In genomic region chr4:41165693-41166475, GRCm38 (mm10) we compare ENCODE assay signal across 8 mouse cellular contexts. TPM values are rescaled to one million over a fixed set of nuclear protein-coding genes. Genes with fewer than 3 reads are reported as not detected.
DNase-seq lines count a peak whose midpoint lies in the region; ATAC-seq and TF ChIP-seq lines count a peak whose summit lies in the region.

No protein-coding gene starts in this region.

- peak; percentile 2 for TF ChIP-seq CTCF in C2C12 (IDR thresholded peaks at IDR 0.05; ENCODE audit: control insufficient read depth, insufficient read depth, insufficient read length)
- peak; percentile 64; the same call in 1 of the 2 replicates for TF ChIP-seq CTCF in brain, embryonic 14.5 days (IDR thresholded peaks at IDR 0.05; ENCODE audit: borderline replicate concordance, extremely low read depth, insufficient read depth, insufficient read length)
- TF ChIP-seq CTCF in heart, postnatal 0 days (IDR thresholded peaks at IDR 0.05; ENCODE audit: low read depth) = peak; percentile 67

- 0 out of 2 replicates have a peak, but pooled peaks have one; percentile 53 for ATAC-seq in erythroblast, adult 5-6 weeks (replicated peaks; ENCODE audit: low FRiP score, poor library complexity, severe bottlenecking)
- no peak for ATAC-seq in heart, postnatal 0 days (ENCODE audit: insufficient read depth, low read depth)
- peak; percentile 66 for ATAC-seq in liver, embryonic 13.5 days (ENCODE audit: low read depth)
- no peak for ATAC-seq in neural tube, embryonic 12.5 days (ENCODE audit: low FRiP score, low read depth)

- no peak overlapping the region for H3K4me2 ChIP-seq in heart, postnatal 0 days (ENCODE audit: low read depth, low read length)
- H3K4me2 ChIP-seq in liver, embryonic 13.5 days = peak overlapping the region; percentile 35
- no peak overlapping the region for H3K4me2 ChIP-seq in neural tube, embryonic 12.5 days (replicated peaks)

- no peak overlapping the region for H3K9ac ChIP-seq in heart, postnatal 0 days (replicated peaks; ENCODE audit: low read depth, low read length)
- peak overlapping the region; percentile 33; the same call in 1 of the 2 replicates for H3K9ac ChIP-seq in liver, embryonic 13.5 days
- H3K9ac ChIP-seq in neural tube, embryonic 12.5 days = no peak overlapping the region

- TF ChIP-seq POLR2A in brain, embryonic 14.5 days (IDR thresholded peaks at IDR 0.05; ENCODE audit: borderline replicate concordance, extremely low read depth, insufficient read depth, insufficient read length, poor library complexity, severe bottlenecking) = no peak

- 51% methylated on average over 6 of the region's 6 CpGs for WGBS in heart, postnatal 0 days
- 39% methylated on average over 6 of the region's 6 CpGs for WGBS in liver, embryonic 13.5 days (ENCODE audit: insufficient replicate concordance)
- WGBS in neural tube, embryonic 12.5 days = 70% methylated on average over 6 of the region's 6 CpGs

- H3K4me1 ChIP-seq in heart, postnatal 0 days (ENCODE audit: control insufficient read depth, insufficient read depth) = peaks cover 4% of the 10 kb centered on the region; the same call in 1 of the 2 replicates
- peaks cover 34% of the 10 kb centered on the region for H3K4me1 ChIP-seq in liver, embryonic 13.5 days (replicated peaks)
- 0 out of 2 replicates have a peak, but pooled peaks cover 6% of the 10 kb centered on the region for H3K4me1 ChIP-seq in neural tube, embryonic 12.5 days

- no peaks in the 10 kb centered on the region for H3K9me3 ChIP-seq in heart, postnatal 0 days (replicated peaks; ENCODE audit: control insufficient read depth, low read length)
- no peaks in the 10 kb centered on the region for H3K9me3 ChIP-seq in liver, embryonic 13.5 days (replicated peaks)
- no peaks in the 10 kb centered on the region for H3K9me3 ChIP-seq in neural tube, embryonic 12.5 days

- peaks cover 24% of the 10 kb centered on the region for H3K79me3 ChIP-seq in C2C12 (ENCODE audit: low read depth)

- H3ac ChIP-seq in C2C12 (ENCODE audit: control insufficient read depth, insufficient read length, low read depth) = no peak overlapping the region

- no peak overlapping the region for H3K4me3 ChIP-seq in C2C12 (ENCODE audit: insufficient read depth, poor library complexity, severe bottlenecking)
- no peak overlapping the region for H3K4me3 ChIP-seq in heart, postnatal 0 days (ENCODE audit: low read depth, low read length)
- H3K4me3 ChIP-seq in liver, embryonic 13.5 days (replicated peaks) = no peak overlapping the region
- no peak overlapping the region for H3K4me3 ChIP-seq in neural tube, embryonic 12.5 days

- H3K27ac ChIP-seq in heart, postnatal 0 days (ENCODE audit: low read depth) = no peak overlapping the region; the same call in 1 of the 2 replicates
- peak overlapping the region; percentile 63 for H3K27ac ChIP-seq in liver, embryonic 13.5 days
- 0 out of 2 replicates have a peak overlapping the region, but pooled peaks have one; percentile 48 for H3K27ac ChIP-seq in neural tube, embryonic 12.5 days

- peak; percentile 91 for DNase-seq in brain, embryonic 14.5 days (ENCODE audit: low read depth)
- DNase-seq in heart, postnatal 0 days (ENCODE audit: low spot score) = peak; percentile 64
- DNase-seq in kidney, postnatal 36 days = peak; percentile 76 to 93
- DNase-seq in liver, embryonic 13.5 days = peak; percentile 62
- peak; percentile 89 for DNase-seq in testis, postnatal 10 days (ENCODE audit: low spot score)

- no peak for TF ChIP-seq EP300 in heart, postnatal 0 days (IDR thresholded peaks at IDR 0.05; ENCODE audit: low read depth)

- H3K79me2 ChIP-seq in C2C12 (ENCODE audit: control insufficient read depth, insufficient read depth) = peaks cover 94% of the 10 kb centered on the region

- H3K36me3 ChIP-seq in C2C12 (ENCODE audit: control insufficient read depth, insufficient read depth) = no peaks in the 10 kb centered on the region
- no peaks in the 10 kb centered on the region for H3K36me3 ChIP-seq in heart, postnatal 0 days (replicated peaks; ENCODE audit: control insufficient read depth, insufficient read depth, low read length)
- peaks cover 17% of the 10 kb centered on the region for H3K36me3 ChIP-seq in liver, embryonic 13.5 days
- peaks cover 15% of the 10 kb centered on the region for H3K36me3 ChIP-seq in neural tube, embryonic 12.5 days

- no peaks in the 10 kb centered on the region for H3K27me3 ChIP-seq in C2C12 (ENCODE audit: control insufficient read depth, insufficient read depth, insufficient read length)
- H3K27me3 ChIP-seq in heart, postnatal 0 days (ENCODE audit: control insufficient read depth, insufficient read depth, low read length) = no peaks in the 10 kb centered on the region
- H3K27me3 ChIP-seq in liver, embryonic 13.5 days = no peaks in the 10 kb centered on the region
- H3K27me3 ChIP-seq in neural tube, embryonic 12.5 days (replicated peaks) = no peaks in the 10 kb centered on the region

TF ChIP-seq in C2C12, 6 proteins besides CTCF, POLR2A, EP300 and RAD21:
- TF ChIP-seq CEBPB (IDR thresholded peaks at IDR 0.05; ENCODE audit: low read depth) = no peak
- TF ChIP-seq MYOD1 (IDR thresholded peaks at IDR 0.05; ENCODE audit: control insufficient read depth, insufficient read length, low read depth) = no peak
- no peak for TF ChIP-seq MYOG (IDR thresholded peaks at IDR 0.05; ENCODE audit: control insufficient read depth, extremely low read depth, insufficient read length)
- TF ChIP-seq USF1 (IDR thresholded peaks at IDR 0.05; ENCODE audit: low read depth) = no peak
- no peak for TF ChIP-seq MAX (IDR thresholded peaks at IDR 0.05)
- no peak for TF ChIP-seq FOSL1 (IDR thresholded peaks at IDR 0.05; ENCODE audit: insufficient read depth, low read length, poor library complexity, severe bottlenecking)

RNA-seq across cellular contexts. Expression of gene Ube2r2, which starts 30.3 kb away (rescaled TPM):
- 49.1 TPM for polyA plus RNA-seq in C2C12 (2012; fragmentation: generic; extraction: Trizol)
- 139 and 175 TPM in 2 replicates for polyA plus RNA-seq in brain, embryonic 14.5 days (2012; rRNA removed)
- 229 and 299 TPM in 2 replicates for total RNA-seq in erythroblast, adult 5-6 weeks (2015; ENCODE audit: low replicate concordance)
- total RNA-seq in erythroblast, adult 5-6 weeks (2017; ENCODE audit: low replicate concordance) = 275 and 350 TPM in 2 replicates
- 43.7 and 48.9 TPM in 2 replicates for total RNA-seq in heart, postnatal 0 days (2014; rRNA removed; ENCODE audit: low replicate concordance)
- 60.9 and 69.7 TPM in 2 replicates for polyA plus RNA-seq in heart, postnatal 0 days (2015; fragmentation: Nextera tagmentation; extraction: Ambion mirVana)
- 38.9 and 39.9 TPM in 2 replicates for polyA plus RNA-seq in liver, embryonic 13.5 days (2015; fragmentation: Nextera tagmentation; extraction: Ambion mirVana)
- polyA plus RNA-seq in neural tube, embryonic 12.5 days (2016; fragmentation: Nextera tagmentation; extraction: Ambion mirVana) = 92.7 and 108 TPM in 2 replicates

RNA-seq across cellular contexts. Expression of gene Nol6, which starts 41.6 kb away (rescaled TPM):
- 29.4 TPM for polyA plus RNA-seq in C2C12 (2012; fragmentation: generic; extraction: Trizol)
- 51.5 and 57.4 TPM in 2 replicates for polyA plus RNA-seq in brain, embryonic 14.5 days (2012; rRNA removed)
- 1.9 and 2.9 TPM in 2 replicates for total RNA-seq in erythroblast, adult 5-6 weeks (2015; ENCODE audit: low replicate concordance)
- total RNA-seq in erythroblast, adult 5-6 weeks (2017; ENCODE audit: low replicate concordance) = 4.8 and 10.7 TPM in 2 replicates
- 15.0 and 39.8 TPM in 2 replicates for total RNA-seq in heart, postnatal 0 days (2014; rRNA removed; ENCODE audit: low replicate concordance)
- 6.6 and 7.3 TPM in 2 replicates for polyA plus RNA-seq in heart, postnatal 0 days (2015; fragmentation: Nextera tagmentation; extraction: Ambion mirVana)
- 11.6 and 15.2 TPM in 2 replicates for polyA plus RNA-seq in liver, embryonic 13.5 days (2015; fragmentation: Nextera tagmentation; extraction: Ambion mirVana)
- polyA plus RNA-seq in neural tube, embryonic 12.5 days (2016; fragmentation: Nextera tagmentation; extraction: Ambion mirVana) = 26.5 and 27.1 TPM in 2 replicates

Comparison
In these comparisons a context has a peak if more than half of its experiments do, and no peak if none do; other contexts are left out.
1. CTCF ChIP-seq: peak in every context shown above with its lines; median percentile 67 in heart, postnatal 0 days; 64 in brain, embryonic 14.5 days; 2 in C2C12.
2. ATAC-seq: peak in erythroblast, adult 5-6 weeks (single experiment) and liver, embryonic 13.5 days (single experiment); none in heart, postnatal 0 days (single experiment) and neural tube, embryonic 12.5 days (single experiment).
3. Peak in every context shown above with its lines, with median percentiles within 50 percentile points of each other: DNase-seq.